Mouse (Mus musculus): ENCODE measurements at regions not wholly inside any gene's neighbourhood (a gene's known extent, or its start where the extent isn't known, plus 50 kb on each side); places are given as distances from the start of the nearest gene placed in this dataset.
A peak's percentile ranks its signal among the peaks of the same experiment; 100 is the strongest.

GRCm38 (mm10) chr4:101356954-101357891 is 61.9 kb upstream of the Ak4 start:
- WGBS: 23% methylated on average over 31 of the region's 31 CpGs
- DNase-seq (ENCODE audit: low spot score, missing footprints) (peak; percentile 94), ATAC-seq (ENCODE audit: low FRiP score) (peak; percentile 2; the same call in 1 of the 2 replicates)
- Histone ChIP-seq H3K4me2 (peak overlapping the region; percentile 86), H3K4me1 (ENCODE audit: control insufficient read depth, insufficient read depth, low read length) (peaks cover 13% of the 10 kb centered on the region), H3K9ac (ENCODE audit: low read length) (peak overlapping the region; percentile 79), H3K9me3 (ENCODE audit: control insufficient read depth, low read length) (no peaks in the 10 kb centered on the region), H3K4me3 (ENCODE audit: low read depth, low read length) (peak overlapping the region; percentile 88), H3K27ac (ENCODE audit: low read depth, low read length) (peak overlapping the region; percentile 84), H3K36me3 (ENCODE audit: control insufficient read depth, insufficient read depth, low read length) (no peaks in the 10 kb centered on the region), H3K27me3 (ENCODE audit: control insufficient read depth, insufficient read depth, low read length) (no peaks in the 10 kb centered on the region)

GRCm38 (mm10) chr4:101356093-101356953 is 62.8 kb upstream of the Ak4 start:
- peak; percentile 89 for ATAC-seq (ENCODE audit: low FRiP score)
- Histone ChIP-seq H3K4me1 (ENCODE audit: control insufficient read depth, insufficient read depth, low read length) (peaks cover 13% of the 10 kb centered on the region), H3K4me3 (ENCODE audit: low read depth, low read length) (peak overlapping the region; percentile 88), H3K9me3 (ENCODE audit: control insufficient read depth, low read length) (no peaks in the 10 kb centered on the region), H3K27me3 (ENCODE audit: control insufficient read depth, insufficient read depth, low read length) (no peaks in the 10 kb centered on the region), H3K27ac (ENCODE audit: low read depth, low read length) (peak overlapping the region; percentile 84), H3K9ac (ENCODE audit: low read length) (peak overlapping the region; percentile 84), H3K36me3 (ENCODE audit: control insufficient read depth, insufficient read depth, low read length) (no peaks in the 10 kb centered on the region), H3K4me2 (peak overlapping the region; percentile 86)
- WGBS: under 1% methylated on average over 68 of the region's 107 CpGs
- DNase-seq (ENCODE audit: low spot score, missing footprints): peak; percentile 98

- Histone ChIP-seq H3K27ac (ENCODE audit: low read depth, low read length) (peak overlapping the region; percentile 80), H3K27me3 (ENCODE audit: control insufficient read depth, insufficient read depth, low read length) (no peaks in the 10 kb centered on the region), H3K9me3 (ENCODE audit: control insufficient read depth, low read length) (no peaks in the 10 kb centered on the region), H3K36me3 (ENCODE audit: control insufficient read depth, insufficient read depth, low read length) (no peaks in the 10 kb centered on the region), H3K4me1 (ENCODE audit: control insufficient read depth, insufficient read depth, low read length) (peaks cover 13% of the 10 kb centered on the region), H3K4me3 (ENCODE audit: low read depth, low read length) (peak overlapping the region; percentile 88), H3K9ac (ENCODE audit: low read length) (peak overlapping the region; percentile 84), H3K4me2 (peak overlapping the region; percentile 86)
- DNase-seq (ENCODE audit: low spot score, missing footprints): peak; percentile 94
- under 1% methylated on average over 31 of the region's 31 CpGs for WGBS
- peak; percentile 12; the same call in 1 of the 2 replicates for ATAC-seq (ENCODE audit: low FRiP score)
Observed at GRCm38 (mm10) chr4:101355431-101356092, 63.5 kb upstream of the Ak4 start.

GRCm38 (mm10) chr4:101354951-101355350 is 64.1 kb upstream of the Ak4 start:
- Histone ChIP-seq H3K27ac (ENCODE audit: low read depth, low read length) (no peak overlapping the region), H3K9me3 (ENCODE audit: control insufficient read depth, low read length) (no peaks in the 10 kb centered on the region), H3K27me3 (ENCODE audit: control insufficient read depth, insufficient read depth, low read length) (no peaks in the 10 kb centered on the region), H3K4me3 (ENCODE audit: low read depth, low read length) (peak overlapping the region; percentile 88), H3K9ac (ENCODE audit: low read length) (peak overlapping the region; percentile 84), H3K36me3 (ENCODE audit: control insufficient read depth, insufficient read depth, low read length) (no peaks in the 10 kb centered on the region), H3K4me1 (ENCODE audit: control insufficient read depth, insufficient read depth, low read length) (peaks cover 13% of the 10 kb centered on the region), H3K4me2 (peak overlapping the region; percentile 86)
- no peak for ATAC-seq (ENCODE audit: low FRiP score)
- DNase-seq (ENCODE audit: low spot score, missing footprints): no peak
- whole genome bisulfite sequencing: 15% methylated on average over 7 of the region's 7 CpGs

- no peaks in the 10 kb centered on the region for H3K27me3 ChIP-seq (ENCODE audit: control insufficient read depth, insufficient read depth, low read length)
- H3K4me1 ChIP-seq (ENCODE audit: control insufficient read depth, insufficient read depth, low read length): peaks cover 13% of the 10 kb centered on the region
- H3K9ac ChIP-seq (ENCODE audit: low read length): peak overlapping the region; percentile 84
- no peaks in the 10 kb centered on the region for H3K9me3 ChIP-seq (ENCODE audit: control insufficient read depth, low read length)
- no peak for ATAC-seq (ENCODE audit: low FRiP score)
- 51% methylated on average over 7 of the region's 7 CpGs for WGBS
- H3K36me3 ChIP-seq (ENCODE audit: control insufficient read depth, insufficient read depth, low read length): no peaks in the 10 kb centered on the region
- peak overlapping the region; percentile 88 for H3K4me3 ChIP-seq (ENCODE audit: low read depth, low read length)
- H3K4me2 ChIP-seq: peak overlapping the region; percentile 86
- no peak overlapping the region for H3K27ac ChIP-seq (ENCODE audit: low read depth, low read length)
- DNase-seq (ENCODE audit: low spot score, missing footprints): no peak
Observed at GRCm38 (mm10) chr4:101354086-101354855, 64.8 kb upstream of the Ak4 start.

GRCm38 (mm10) chr4:101352178-101352577 is 66.9 kb upstream of the Ak4 start:
- H3K27me3 ChIP-seq (ENCODE audit: control insufficient read depth, insufficient read depth, low read length): no peaks in the 10 kb centered on the region
- no peak overlapping the region for H3K27ac ChIP-seq (ENCODE audit: low read depth, low read length)
- no peak for ATAC-seq (ENCODE audit: low FRiP score)
- H3K36me3 ChIP-seq (ENCODE audit: control insufficient read depth, insufficient read depth, low read length): no peaks in the 10 kb centered on the region
- DNase-seq (ENCODE audit: low spot score, missing footprints): peak; percentile 26
- no peak overlapping the region for H3K4me3 ChIP-seq (ENCODE audit: low read depth, low read length)
- H3K9me3 ChIP-seq (ENCODE audit: control insufficient read depth, low read length): no peaks in the 10 kb centered on the region
- no peak overlapping the region for H3K4me2 ChIP-seq
- no peak overlapping the region for H3K9ac ChIP-seq (ENCODE audit: low read length)
- peaks cover 11% of the 10 kb centered on the region for H3K4me1 ChIP-seq (ENCODE audit: control insufficient read depth, insufficient read depth, low read length)
- WGBS: 87% methylated on average over 4 of the region's 4 CpGs

GRCm38 (mm10) chr4:101351716-101352115 is 67.4 kb upstream of the Ak4 start:
- no peak overlapping the region for H3K27ac ChIP-seq (ENCODE audit: low read depth, low read length)
- no peaks in the 10 kb centered on the region for H3K9me3 ChIP-seq (ENCODE audit: control insufficient read depth, low read length)
- no peak overlapping the region for H3K4me2 ChIP-seq
- ATAC-seq (ENCODE audit: low FRiP score) (no peak), DNase-seq (ENCODE audit: low spot score, missing footprints) (peak; percentile 28)
- no peaks in the 10 kb centered on the region for H3K36me3 ChIP-seq (ENCODE audit: control insufficient read depth, insufficient read depth, low read length)
- H3K9ac ChIP-seq (ENCODE audit: low read length): no peak overlapping the region
- WGBS: 86% methylated on average over 3 of the region's 3 CpGs
- no peaks in the 10 kb centered on the region for H3K27me3 ChIP-seq (ENCODE audit: control insufficient read depth, insufficient read depth, low read length)
- peaks cover 11% of the 10 kb centered on the region for H3K4me1 ChIP-seq (ENCODE audit: control insufficient read depth, insufficient read depth, low read length)
- no peak overlapping the region for H3K4me3 ChIP-seq (ENCODE audit: low read depth, low read length)

GRCm38 (mm10) chr4:101350656-101351055 is 68.4 kb upstream of the Ak4 start:
- H3K9ac ChIP-seq (ENCODE audit: low read length): no peak overlapping the region
- H3K27ac ChIP-seq (ENCODE audit: low read depth, low read length): no peak overlapping the region
- no peaks in the 10 kb centered on the region for H3K27me3 ChIP-seq (ENCODE audit: control insufficient read depth, insufficient read depth, low read length)
- peaks cover 11% of the 10 kb centered on the region for H3K4me1 ChIP-seq (ENCODE audit: control insufficient read depth, insufficient read depth, low read length)
- H3K4me3 ChIP-seq (ENCODE audit: low read depth, low read length): no peak overlapping the region
- no peaks in the 10 kb centered on the region for H3K36me3 ChIP-seq (ENCODE audit: control insufficient read depth, insufficient read depth, low read length)
- 87% methylated on average over 8 of the region's 8 CpGs for WGBS
- H3K4me2 ChIP-seq: no peak overlapping the region
- ATAC-seq (ENCODE audit: low FRiP score) (no peak), DNase-seq (ENCODE audit: low spot score, missing footprints) (no peak)
- H3K9me3 ChIP-seq (ENCODE audit: control insufficient read depth, low read length): no peaks in the 10 kb centered on the region

All from midbrain, embryonic 11.5 days (tissue).